Mouse (Mus musculus): Measurements from ENCODE around the gene Prox2.

GRCm38 (mm10) chr12:85150321-85151001 lies 39.9 kb upstream of the Prox2 start:
- TF ChIP-seq CTCF (IDR thresholded peaks at IDR 0.05; ENCODE audit: extremely low read depth, insufficient read depth, low read length) (no peak), POLR2A (IDR thresholded peaks at IDR 0.05; ENCODE audit: extremely low read depth, insufficient read depth, low read length) (no peak)

Measured in cortical plate, adult 2 months (tissue).